Mouse (Mus musculus): ENCODE measurements around the gene Nomo1. TPM values are rescaled to one million over a fixed set of nuclear protein-coding genes. Genes with fewer than 3 reads are reported as not detected.

Nomo1 gene
- polyA plus RNA-seq, 1 experiment from 2014 or later = 48.2 TPM

DNA sequence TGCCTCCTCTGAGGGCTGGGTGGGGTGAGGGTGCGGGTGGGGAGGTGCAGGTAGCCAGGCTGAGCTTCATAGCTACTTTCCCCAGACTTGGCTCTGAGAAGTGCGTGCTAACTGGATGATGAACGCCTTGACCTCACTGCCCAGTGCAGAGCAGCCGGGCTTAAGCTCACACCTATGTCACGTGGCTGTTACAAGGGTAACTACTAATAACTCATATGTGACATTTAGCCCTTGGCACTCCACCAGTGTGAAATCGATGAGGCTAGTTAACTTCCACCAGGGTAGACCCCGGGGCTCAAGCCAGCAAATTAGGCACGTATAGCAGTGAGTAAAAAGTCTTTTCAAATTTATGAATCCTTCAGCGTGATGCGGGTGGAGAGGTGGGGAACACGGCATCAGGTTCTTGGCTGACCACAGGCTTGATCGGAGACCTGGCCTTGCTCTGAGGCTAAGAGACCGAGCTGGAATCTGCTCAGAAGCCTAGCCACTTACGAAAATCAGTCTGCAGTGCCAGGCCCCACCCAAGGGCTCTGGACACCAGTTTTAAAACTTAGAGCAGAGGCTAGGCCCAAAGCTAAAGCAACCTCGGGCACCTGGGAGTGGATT, 77.8 kb downstream of the Nomo1 start:
- no peak overlapping the region for H3K27ac ChIP-seq (ENCODE audit: low read depth)
- DNase-seq (ENCODE audit: low spot score) (no peak), ATAC-seq (replicated peaks; ENCODE audit: low FRiP score, low TSS enrichment, low read depth) (no peak)
- no peaks in the 10 kb centered on the region for H3K27me3 ChIP-seq (replicated peaks; ENCODE audit: control insufficient read depth, insufficient read depth, low read length)
- 74% methylated on average over 15 of the region's 15 CpGs for WGBS
- no peaks in the 10 kb centered on the region for H3K9me3 ChIP-seq (ENCODE audit: control insufficient read depth, low read length)
- no peaks in the 10 kb centered on the region for H3K4me1 ChIP-seq (replicated peaks; ENCODE audit: control insufficient read depth, insufficient read depth, low read length)
- no peak overlapping the region for H3K9ac ChIP-seq (ENCODE audit: low read length)
- H3K4me2 ChIP-seq (ENCODE audit: low read length) = no peak overlapping the region
- H3K36me3 ChIP-seq (ENCODE audit: control insufficient read depth, insufficient read depth, low read length) = no peaks in the 10 kb centered on the region
- H3K4me3 ChIP-seq (ENCODE audit: low read depth, low read length) = no peak overlapping the region

GRCm38 (mm10) chr7:46111938-46112337, 78.4 kb downstream of the Nomo1 start:
- no peak for DNase-seq (ENCODE audit: low spot score)

GRCm38 (mm10) chr7:46113435-46113834, 79.9 kb downstream of the Nomo1 start:
- H3K4me1 ChIP-seq (replicated peaks; ENCODE audit: control insufficient read depth, insufficient read depth, low read length) = no peaks in the 10 kb centered on the region
- no peaks in the 10 kb centered on the region for H3K27me3 ChIP-seq (replicated peaks; ENCODE audit: control insufficient read depth, insufficient read depth, low read length)
- no peak overlapping the region for H3K4me3 ChIP-seq (ENCODE audit: low read depth, low read length)
- no peak overlapping the region for H3K27ac ChIP-seq (ENCODE audit: low read depth)
- WGBS = 56% methylated on average over 3 of the region's 3 CpGs
- H3K9me3 ChIP-seq (ENCODE audit: control insufficient read depth, low read length) = no peaks in the 10 kb centered on the region
- no peak overlapping the region for H3K4me2 ChIP-seq (ENCODE audit: low read length)
- DNase-seq (ENCODE audit: low spot score) = no peak
- ATAC-seq (replicated peaks; ENCODE audit: low FRiP score, low TSS enrichment, low read depth) = no peak
- no peak overlapping the region for H3K9ac ChIP-seq (ENCODE audit: low read length)
- no peaks in the 10 kb centered on the region for H3K36me3 ChIP-seq (ENCODE audit: control insufficient read depth, insufficient read depth, low read length)

More at GRCm38 (mm10) chr7:46111938-46112337, 78.4 kb downstream of the Nomo1 start:
- Histone ChIP-seq H3K27me3 (replicated peaks; ENCODE audit: control insufficient read depth, insufficient read depth, low read length) (no peaks in the 10 kb centered on the region), H3K36me3 (ENCODE audit: control insufficient read depth, insufficient read depth, low read length) (no peaks in the 10 kb centered on the region), H3K27ac (ENCODE audit: low read depth) (no peak overlapping the region), H3K4me3 (ENCODE audit: low read depth, low read length) (no peak overlapping the region), H3K4me2 (ENCODE audit: low read length) (no peak overlapping the region), H3K9ac (ENCODE audit: low read length) (no peak overlapping the region), H3K9me3 (ENCODE audit: control insufficient read depth, low read length) (no peaks in the 10 kb centered on the region), H3K4me1 (replicated peaks; ENCODE audit: control insufficient read depth, insufficient read depth, low read length) (no peaks in the 10 kb centered on the region)
- ATAC-seq (replicated peaks; ENCODE audit: low FRiP score, low TSS enrichment, low read depth) = no peak
- 79% methylated on average over 6 of the region's 6 CpGs for WGBS

DNA sequence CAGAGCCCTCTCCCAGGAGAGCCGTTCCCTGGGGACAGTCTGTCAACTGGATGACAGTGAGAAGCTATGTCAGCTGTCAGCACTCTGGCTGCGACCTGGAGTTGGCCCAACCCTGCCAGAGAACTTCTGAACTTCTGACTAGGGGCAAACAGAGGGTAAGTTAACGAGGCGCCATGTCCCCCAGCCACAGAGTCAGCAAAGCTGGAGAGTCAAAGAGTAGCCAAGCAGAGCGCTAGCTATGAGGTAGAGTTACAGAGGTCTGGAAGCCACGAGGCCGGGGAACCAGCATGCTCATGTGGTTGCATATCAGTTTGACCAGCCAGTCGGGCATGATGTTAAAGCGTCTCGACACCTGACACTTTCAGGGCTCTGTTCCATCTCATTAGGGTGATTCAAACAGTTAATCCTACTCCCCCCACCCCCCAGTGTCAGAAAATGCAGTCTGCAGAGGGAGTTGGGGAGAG, 82.7 kb downstream of the Nomo1 start:
- no peak for ATAC-seq (replicated peaks; ENCODE audit: low FRiP score, low TSS enrichment, low read depth)
- Histone ChIP-seq H3K27me3 (replicated peaks; ENCODE audit: control insufficient read depth, insufficient read depth, low read length) (no peaks in the 10 kb centered on the region), H3K4me2 (ENCODE audit: low read length) (no peak overlapping the region), H3K4me3 (ENCODE audit: low read depth, low read length) (no peak overlapping the region), H3K4me1 (replicated peaks; ENCODE audit: control insufficient read depth, insufficient read depth, low read length) (no peaks in the 10 kb centered on the region), H3K9me3 (ENCODE audit: control insufficient read depth, low read length) (no peaks in the 10 kb centered on the region), H3K9ac (ENCODE audit: low read length) (no peak overlapping the region), H3K36me3 (ENCODE audit: control insufficient read depth, insufficient read depth, low read length) (no peaks in the 10 kb centered on the region), H3K27ac (ENCODE audit: low read depth) (no peak overlapping the region)
- DNase-seq (ENCODE audit: low spot score) = no peak
- 51% methylated on average over 10 of the region's 10 CpGs for WGBS

DNA sequence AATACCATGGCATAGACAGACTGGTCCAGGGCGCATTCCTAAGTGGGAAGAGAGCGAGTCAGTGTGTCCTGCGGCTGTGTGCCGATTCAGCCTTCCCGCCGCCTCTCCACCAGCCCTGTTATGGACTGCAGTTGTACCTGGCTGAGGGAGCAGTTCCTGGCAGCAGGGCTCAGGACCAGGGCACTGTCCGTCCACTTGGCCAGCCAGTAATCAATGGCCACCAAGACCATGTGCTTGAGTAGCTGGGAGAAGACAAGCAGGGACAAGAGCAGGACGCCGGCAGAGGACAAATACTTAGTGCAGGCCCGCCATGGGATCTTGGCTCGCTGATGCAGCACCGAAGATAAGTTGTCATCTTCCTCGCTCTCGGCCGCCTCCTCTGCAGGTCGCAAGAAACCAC, 83.5 kb downstream of the Nomo1 start:
- Histone ChIP-seq H3K4me3 (ENCODE audit: low read depth, low read length) (no peak overlapping the region), H3K4me2 (ENCODE audit: low read length) (no peak overlapping the region), H3K27ac (ENCODE audit: low read depth) (no peak overlapping the region), H3K9ac (ENCODE audit: low read length) (no peak overlapping the region), H3K36me3 (ENCODE audit: control insufficient read depth, insufficient read depth, low read length) (no peaks in the 10 kb centered on the region), H3K9me3 (ENCODE audit: control insufficient read depth, low read length) (no peaks in the 10 kb centered on the region), H3K4me1 (replicated peaks; ENCODE audit: control insufficient read depth, insufficient read depth, low read length) (no peaks in the 10 kb centered on the region), H3K27me3 (replicated peaks; ENCODE audit: control insufficient read depth, insufficient read depth, low read length) (no peaks in the 10 kb centered on the region)
- 93% methylated on average over 16 of the region's 16 CpGs for WGBS
- ATAC-seq (replicated peaks; ENCODE audit: low FRiP score, low TSS enrichment, low read depth) (no peak), DNase-seq (ENCODE audit: low spot score) (no peak)

DNA sequence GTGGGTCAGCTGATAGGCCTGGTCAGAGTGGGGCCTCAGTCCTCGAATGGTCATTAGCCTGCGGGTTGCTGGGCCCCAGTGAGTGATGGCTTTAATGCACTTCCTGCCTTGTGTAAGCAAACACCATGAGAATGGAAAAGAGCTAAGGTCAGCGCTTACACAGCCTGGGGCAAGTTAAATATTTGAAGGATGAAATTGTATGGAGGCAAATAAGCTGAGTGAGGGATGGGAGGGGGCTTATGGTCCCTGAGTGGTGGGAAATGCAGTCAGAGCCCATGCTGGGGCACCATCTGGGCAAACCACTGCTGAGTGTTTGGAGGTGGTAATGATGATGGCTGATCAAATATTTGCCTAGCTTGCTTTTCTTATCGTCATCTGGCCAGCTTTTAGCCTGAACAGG, 89.5 kb downstream of the Nomo1 start:
- Histone ChIP-seq H3K27me3 (replicated peaks; ENCODE audit: control insufficient read depth, insufficient read depth, low read length) (no peaks in the 10 kb centered on the region), H3K4me1 (replicated peaks; ENCODE audit: control insufficient read depth, insufficient read depth, low read length) (no peaks in the 10 kb centered on the region), H3K4me2 (ENCODE audit: low read length) (no peak overlapping the region), H3K4me3 (ENCODE audit: low read depth, low read length) (no peak overlapping the region), H3K27ac (ENCODE audit: low read depth) (no peak overlapping the region), H3K9ac (ENCODE audit: low read length) (no peak overlapping the region), H3K36me3 (ENCODE audit: control insufficient read depth, insufficient read depth, low read length) (no peaks in the 10 kb centered on the region), H3K9me3 (ENCODE audit: control insufficient read depth, low read length) (no peaks in the 10 kb centered on the region)
- DNase-seq (ENCODE audit: low spot score) (no peak), ATAC-seq (replicated peaks; ENCODE audit: low FRiP score, low TSS enrichment, low read depth) (peak; percentile 70)
- 15% methylated on average over 4 of the region's 4 CpGs for WGBS

DNA sequence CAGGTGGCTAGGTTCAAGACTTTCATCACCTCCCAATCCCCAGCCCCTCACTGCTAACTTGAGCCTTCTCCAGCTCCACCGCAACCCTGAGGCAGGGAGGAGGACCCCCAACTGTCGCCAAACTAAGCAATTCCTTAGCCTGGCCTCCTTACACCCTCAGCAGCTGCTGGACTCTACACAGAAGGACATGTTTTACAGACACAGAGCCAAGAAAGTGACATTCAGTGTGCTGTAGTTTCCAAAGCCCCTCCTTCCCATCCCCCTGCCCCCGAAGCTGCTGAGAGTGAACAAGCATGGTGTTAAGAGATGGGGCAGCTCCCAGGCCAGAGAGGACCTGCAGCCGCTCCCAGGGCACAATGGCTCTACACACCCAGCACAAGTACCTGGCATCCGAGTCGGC, 91.0 kb downstream of the Nomo1 start:
- no peak for DNase-seq (ENCODE audit: low spot score)

GRCm38 (mm10) chr7:46125340-46125739, 91.8 kb downstream of the Nomo1 start:
- Histone ChIP-seq H3K4me2 (ENCODE audit: low read length) (no peak overlapping the region), H3K4me3 (ENCODE audit: low read depth, low read length) (no peak overlapping the region), H3K9me3 (ENCODE audit: control insufficient read depth, low read length) (no peaks in the 10 kb centered on the region), H3K9ac (ENCODE audit: low read length) (no peak overlapping the region), H3K27me3 (replicated peaks; ENCODE audit: control insufficient read depth, insufficient read depth, low read length) (no peaks in the 10 kb centered on the region), H3K4me1 (replicated peaks; ENCODE audit: control insufficient read depth, insufficient read depth, low read length) (no peaks in the 10 kb centered on the region), H3K27ac (ENCODE audit: low read depth) (no peak overlapping the region), H3K36me3 (ENCODE audit: control insufficient read depth, insufficient read depth, low read length) (no peaks in the 10 kb centered on the region)
- DNase-seq (ENCODE audit: low spot score) (no peak), ATAC-seq (replicated peaks; ENCODE audit: low FRiP score, low TSS enrichment, low read depth) (no peak)
- 79% methylated on average over 11 of the region's 11 CpGs for WGBS

More for the DNA sequence above, 91.0 kb downstream of the Nomo1 start:
- 60% methylated on average over 6 of the region's 6 CpGs for WGBS
- Histone ChIP-seq H3K27ac (ENCODE audit: low read depth) (no peak overlapping the region), H3K4me3 (ENCODE audit: low read depth, low read length) (no peak overlapping the region), H3K27me3 (replicated peaks; ENCODE audit: control insufficient read depth, insufficient read depth, low read length) (no peaks in the 10 kb centered on the region), H3K9me3 (ENCODE audit: control insufficient read depth, low read length) (no peaks in the 10 kb centered on the region), H3K9ac (ENCODE audit: low read length) (no peak overlapping the region), H3K36me3 (ENCODE audit: control insufficient read depth, insufficient read depth, low read length) (no peaks in the 10 kb centered on the region), H3K4me1 (replicated peaks; ENCODE audit: control insufficient read depth, insufficient read depth, low read length) (no peaks in the 10 kb centered on the region), H3K4me2 (ENCODE audit: low read length) (no peak overlapping the region)
- no peak for ATAC-seq (replicated peaks; ENCODE audit: low FRiP score, low TSS enrichment, low read depth)

DNA sequence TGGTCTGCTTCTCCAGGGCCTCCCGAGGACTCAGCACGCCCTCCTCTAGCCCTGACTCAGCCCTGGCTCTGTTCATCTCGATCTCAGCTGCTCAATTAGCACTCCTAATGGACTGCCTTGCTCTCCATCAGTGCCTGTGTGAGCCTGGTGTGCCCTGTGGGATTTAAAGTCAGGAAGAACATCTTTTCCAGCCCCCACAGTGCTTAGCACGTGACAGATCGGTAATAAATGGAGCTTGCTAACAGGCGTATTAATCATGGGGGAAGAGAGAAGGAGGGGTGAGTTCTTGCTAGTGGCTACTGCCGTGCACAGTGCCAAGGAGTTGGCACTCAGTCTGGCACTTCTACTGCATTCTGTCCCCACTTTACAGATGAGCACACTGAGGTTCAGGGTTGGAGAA, 94.7 kb downstream of the Nomo1 start:
- Histone ChIP-seq H3K4me1 (replicated peaks; ENCODE audit: control insufficient read depth, insufficient read depth, low read length) (no peaks in the 10 kb centered on the region), H3K27ac (ENCODE audit: low read depth) (no peak overlapping the region), H3K9me3 (ENCODE audit: control insufficient read depth, low read length) (no peaks in the 10 kb centered on the region), H3K4me2 (ENCODE audit: low read length) (no peak overlapping the region), H3K36me3 (ENCODE audit: control insufficient read depth, insufficient read depth, low read length) (no peaks in the 10 kb centered on the region), H3K9ac (ENCODE audit: low read length) (no peak overlapping the region), H3K27me3 (replicated peaks; ENCODE audit: control insufficient read depth, insufficient read depth, low read length) (no peaks in the 10 kb centered on the region), H3K4me3 (ENCODE audit: low read depth, low read length) (no peak overlapping the region)
- no peak for ATAC-seq (replicated peaks; ENCODE audit: low FRiP score, low TSS enrichment, low read depth)
- 36% methylated on average over 7 of the region's 7 CpGs for WGBS
- DNase-seq (ENCODE audit: low spot score) = no peak
